In the genomic region with DNA sequence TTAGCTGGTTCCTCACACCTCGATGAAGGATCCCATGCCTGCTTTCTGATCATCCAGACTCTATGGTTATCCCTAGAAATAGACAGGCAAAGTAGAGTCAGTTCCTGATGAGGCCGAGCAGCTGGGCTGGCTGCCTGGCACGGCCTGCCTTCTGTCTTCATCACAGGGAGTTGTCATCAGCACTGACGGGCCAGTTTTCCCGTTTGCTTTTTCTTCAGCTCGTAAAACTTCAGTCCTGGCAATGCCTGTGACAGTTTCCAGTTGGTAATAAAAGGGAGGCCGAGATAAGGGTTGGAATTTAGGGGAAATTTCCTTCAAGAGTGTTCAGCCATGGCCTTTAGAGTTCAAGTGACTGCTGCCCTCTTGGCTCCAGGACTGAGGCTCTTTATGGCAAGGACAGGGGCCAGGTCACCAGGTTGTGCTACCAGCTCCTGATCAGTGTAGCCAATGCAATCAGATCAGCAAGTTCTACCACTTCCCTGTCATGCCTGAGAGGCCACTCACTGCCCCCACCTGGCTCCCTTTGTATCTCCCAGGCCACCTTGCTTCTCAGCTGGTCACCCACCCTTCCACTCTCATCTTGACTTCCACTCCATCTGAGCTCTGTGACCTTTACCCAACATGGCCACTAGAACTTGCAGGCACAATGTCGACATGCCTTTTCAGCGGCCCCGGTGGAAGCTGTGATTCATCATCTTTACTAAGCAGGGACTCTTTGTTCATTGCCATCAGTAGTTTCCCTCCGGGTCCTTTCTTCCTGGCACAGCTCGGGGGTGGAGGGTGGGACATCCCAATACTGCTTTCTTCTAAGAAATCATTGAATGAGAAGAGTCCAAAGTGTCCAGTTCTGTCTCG, we compare ENCODE assay signal across 12 mouse cellular contexts. TPM values are rescaled to one million over a fixed set of nuclear protein-coding genes. Genes with fewer than 3 reads are reported as not detected.
DNase-seq lines count a peak whose midpoint lies in the region; ATAC-seq and TF ChIP-seq lines count a peak whose summit lies in the region.
"Had no signal": no experiment of that assay in that cellular context is flagged by ENCODE, and none has a peak within 500 bp of the region (broad histone marks: within the 10 kb centered on the region; RNA-seq: fewer than 3 reads in every experiment).

No protein-coding gene starts in this region.

- H3K79me2 ChIP-seq in myocyte (ENCODE audit: control insufficient read depth, insufficient read depth) = no peaks in the 10 kb centered on the region

- WGBS in lung, adult 2 months = 48% methylated on average over 13 of the region's 13 CpGs
- 31% methylated on average over 13 of the region's 13 CpGs for WGBS in heart, embryonic 12.5 days
- 90% methylated on average over 13 of the region's 13 CpGs for WGBS in midbrain, embryonic 11.5 days

- H3K4me3 ChIP-seq in lung, adult 2 months (replicated peaks; ENCODE audit: extremely low read depth, low read depth, low read length) = no peak overlapping the region
- H3K4me3 ChIP-seq in heart, embryonic 12.5 days = no peak overlapping the region
- H3K4me3 ChIP-seq in myocyte = no peak overlapping the region
- no peak overlapping the region for H3K4me3 ChIP-seq in midbrain, embryonic 11.5 days (ENCODE audit: low read depth, low read length)

- peak; percentile 42; the same call in 1 of the 2 replicates for ATAC-seq in heart, embryonic 12.5 days (ENCODE audit: insufficient number of reproducible peaks, low FRiP score)
- no peak for ATAC-seq in midbrain, embryonic 11.5 days (ENCODE audit: low FRiP score)

- H3K4me1 ChIP-seq in lung, adult 2 months (ENCODE audit: control insufficient read depth, insufficient read depth, low read length) = peaks cover 3% of the 10 kb centered on the region; the same call in 1 of the 2 replicates
- H3K4me1 ChIP-seq in heart, embryonic 12.5 days (replicated peaks) = peaks cover 15% of the 10 kb centered on the region
- H3K4me1 ChIP-seq in midbrain, embryonic 11.5 days (ENCODE audit: control insufficient read depth, insufficient read depth, low read length) = no peaks in the 10 kb centered on the region

- H3K4me2 ChIP-seq in heart, embryonic 12.5 days = no peak overlapping the region
- H3K4me2 ChIP-seq in myocyte (ENCODE audit: low read depth) = peak overlapping the region; percentile 36
- no peak overlapping the region for H3K4me2 ChIP-seq in midbrain, embryonic 11.5 days

- H3K9me3 ChIP-seq in heart, embryonic 12.5 days (replicated peaks) = no peaks in the 10 kb centered on the region
- H3K9me3 ChIP-seq in midbrain, embryonic 11.5 days (ENCODE audit: control insufficient read depth, low read length) = no peaks in the 10 kb centered on the region

- H3K36me3 ChIP-seq in heart, embryonic 12.5 days = no peaks in the 10 kb centered on the region
- no peaks in the 10 kb centered on the region for H3K36me3 ChIP-seq in myocyte (ENCODE audit: control insufficient read depth, insufficient read depth)
- no peaks in the 10 kb centered on the region for H3K36me3 ChIP-seq in midbrain, embryonic 11.5 days (ENCODE audit: control insufficient read depth, insufficient read depth, low read length)

- no peak for TF ChIP-seq CTCF in lung, adult 2 months (IDR thresholded peaks at IDR 0.05; ENCODE audit: insufficient read depth, low read length)

- H3ac ChIP-seq in myocyte (ENCODE audit: control insufficient read depth, insufficient read length) = no peak overlapping the region

- no peak for TF ChIP-seq POLR2A in lung, adult 2 months (IDR thresholded peaks at IDR 0.05; ENCODE audit: borderline replicate concordance, extremely low read depth, low read depth, low read length)
- TF ChIP-seq POLR2A in myocyte (IDR thresholded peaks at IDR 0.05; ENCODE audit: insufficient read length, low read depth) = no peak

- H3K27me3 ChIP-seq in heart, embryonic 12.5 days (replicated peaks) = no peaks in the 10 kb centered on the region
- H3K27me3 ChIP-seq in myocyte (ENCODE audit: control insufficient read depth, insufficient read depth, insufficient read length) = no peaks in the 10 kb centered on the region
- H3K27me3 ChIP-seq in midbrain, embryonic 11.5 days (ENCODE audit: control insufficient read depth, insufficient read depth, low read length) = no peaks in the 10 kb centered on the region
- H3K27me3 ChIP-seq: CH12.LX had no signal

- DNase-seq in lung, adult 18-20 months = peak; percentile 57 to 64
- DNase-seq in lung, adult 2 months = no peak
- DNase-seq in kidney, postnatal 10 days = peak; percentile 51
- no peak for DNase-seq in thymus, postnatal 25 days
- no peak for DNase-seq in midbrain, embryonic 11.5 days (ENCODE audit: low spot score, missing footprints)
- no peak for DNase-seq in ovary, postnatal 36 days (ENCODE audit: low spot score)
- DNase-seq: cerebellum, adult 8-10 months; right cerebral cortex, adult 18-20 months had no signal

- peak overlapping the region; percentile 78 for H3K27ac ChIP-seq in heart, embryonic 12.5 days (ENCODE audit: poor library complexity, severe bottlenecking)
- H3K27ac ChIP-seq in midbrain, embryonic 11.5 days (ENCODE audit: low read depth, low read length) = no peak overlapping the region
- H3K27ac ChIP-seq: liver, embryonic 14.5 days had no signal

- no peak overlapping the region for H3K9ac ChIP-seq in heart, embryonic 12.5 days
- no peak overlapping the region for H3K9ac ChIP-seq in midbrain, embryonic 11.5 days (ENCODE audit: low read length)
- H3K9ac ChIP-seq: liver, embryonic 14.5 days had no signal

TF ChIP-seq in myocyte, 11 proteins besides CTCF, POLR2A, EP300 and RAD21:
- TF ChIP-seq MYOD1 (IDR thresholded peaks at IDR 0.05; ENCODE audit: control insufficient read depth in 1 of 3, insufficient read length in 2 of 3, low read depth in 2 of 3) (peak; percentile 57 to 97 (median 93)), USF1 (IDR thresholded peaks at IDR 0.05; ENCODE audit: low read depth) (no peak), TCF12 (IDR thresholded peaks at IDR 0.05; ENCODE audit: insufficient read depth, poor library complexity, severe bottlenecking) (peak; percentile 28), MYOG (IDR thresholded peaks at IDR 0.05; ENCODE audit: control insufficient read depth in 1 of 3, insufficient read depth in 1 of 3, insufficient read length in 2 of 3, low read depth in 2 of 3) (peak in 2 of 3 experiments; percentile 23 to 73)

RNA-seq across cellular contexts. Expression of a gene that starts 20.5 kb away (rescaled TPM):
- 5.1 and 5.2 TPM in 2 replicates for polyA plus RNA-seq in lung, adult 2 months (2012; rRNA removed)
- polyA plus RNA-seq in heart, embryonic 12.5 days (2016; fragmentation: Nextera tagmentation; extraction: Ambion mirVana) = 3.6 and 4.0 TPM in 2 replicates
- polyA plus RNA-seq in myocyte (2012; fragmentation: generic; extraction: Trizol) = 1.7 TPM
- 2.2 and 2.3 TPM in 2 replicates for polyA plus RNA-seq in midbrain, embryonic 11.5 days (2014; fragmentation: Nextera tagmentation; extraction: Ambion mirVana)

Comparison
In these comparisons a context has a peak if more than half of its experiments do, and no peak if none do; other contexts are left out.
1. DNase-seq: peak in lung, adult 18-20 months (2 of 2) and kidney, postnatal 10 days (single experiment); none in lung, adult 2 months (single experiment), thymus, postnatal 25 days (single experiment), midbrain, embryonic 11.5 days (single experiment) and ovary, postnatal 36 days (single experiment).